Mouse (Mus musculus) small intestine, adult 2 months (tissue): ENCODE data around the gene H60b. TPM values are rescaled to one million over a fixed set of nuclear protein-coding genes. Genes with fewer than 3 reads are reported as not detected.
A peak's percentile ranks its signal among the peaks of the same experiment; 100 is the strongest.
"Not testable (repeated sequence)": the region's sequence is repeated elsewhere in the genome, so short reads cannot be mapped to it uniquely, and the experiment has no call there.

Source experiments
- H3K27ac ChIP-seq: fragments of 200-500 bp; 2 replicates; pipeline ENCODE4 v1.5.1; 2012; ENCODE audit warnings: low read depth, low read length, control low read depth, inconsistent platforms; ENCODE audit not compliant: insufficient read depth
- H3K27me3 ChIP-seq: fragments of 200-500 bp; 2 replicates; pipeline ENCODE4 v1.6.1; 2012; ENCODE audit warnings: mild to moderate bottlenecking, moderate library complexity, low read length, inconsistent platforms; ENCODE audit not compliant: control insufficient read depth, insufficient read depth
- H3K36me3 ChIP-seq: fragments of 200-500 bp; 2 replicates; pipeline ENCODE4 v1.6.1; 2012; ENCODE audit warnings: mild to moderate bottlenecking, low read length, control low read depth, inconsistent platforms; ENCODE audit not compliant: control insufficient read depth, insufficient read depth
- H3K4me1 ChIP-seq: fragments of 200-500 bp; 2 replicates; pipeline ENCODE4 v1.6.1; 2012; ENCODE audit warnings: low read length, inconsistent platforms, mixed read lengths; ENCODE audit not compliant: control insufficient read depth, insufficient read depth, insufficient read length
- H3K4me3 ChIP-seq: fragments of 200-500 bp; 2 replicates; pipeline ENCODE4 v1.5.1; 2012; ENCODE audit warnings: low read depth, mild to moderate bottlenecking, control low read depth, inconsistent platforms, low read length, moderate library complexity
- CTCF ChIP-seq: fragments of 200-500 bp; IDR thresholded peaks from 2 replicates; pipeline ENCODE4 v1.5.1; 2012; ENCODE audit warnings: low read depth, mild to moderate bottlenecking, control low read depth, inconsistent platforms, low read length, moderate library complexity, mixed read lengths; ENCODE audit not compliant: insufficient replicate concordance, insufficient read length; ENCODE audit errors: extremely low read depth
- POLR2A ChIP-seq: fragments of 200-500 bp; IDR thresholded peaks from 2 replicates; pipeline ENCODE4 v1.6.1; 2012; ENCODE audit warnings: low read depth, mild to moderate bottlenecking, control low read depth, inconsistent platforms, low read length, moderate library complexity
- WGBS: fragments of 180-500 bp; shearing (Covaris S2); methylation state at CpG from one replicate; pipeline ENCODE4 v1.1.7; 2018; 5-methylcytosine and 5-hydroxymethylcytosine counted together
- polyA plus RNA-seq: library from polyadenylated mRNA; depleted of rRNA; stranded (reverse); fragments of >200 nt; gene quantifications from 2 replicates; pipeline ENCODE4 v1.2.3, GENCODE M21; 2012; rRNA removed

H60b gene
- polyA plus RNA-seq, result not detected in 2 replicates

- Histone ChIP-seq H3K27me3 (peaks cover 43% of the 10 kb centered on the region), H3K4me3 (peak within 1 kb of the TSS; percentile 62)
- not testable (repeated sequence) for H3K36me3 ChIP-seq, H3K4me1 ChIP-seq, H3K27ac ChIP-seq
- TF ChIP-seq CTCF, result peak; percentile 26; the same call in 1 of the 2 replicates
- under 1% methylated on average over 48 of the region's 48 CpGs for WGBS
Measured at GRCm38 (mm10) chr10:22158310-22158999, at the start of gene H60b, which contains the start of gene Raet1e. TSS of gene H60b (plus strand) at chr10:22158586. TSS of gene Raet1e (plus strand) at chr10:22158569.

- TF ChIP-seq POLR2A (0 out of 2 replicates have a peak, but pooled peaks have one; percentile 19), CTCF (peak; percentile 64)
- 2% methylated on average over 19 of the region's 19 CpGs for WGBS
- H3K36me3 ChIP-seq, result no peaks in the 10 kb centered on the region
- peak overlapping the region; percentile 57 for H3K4me3 ChIP-seq
- H3K27me3 ChIP-seq, result peaks cover 2% of the 10 kb centered on the region; the same call in 1 of the 2 replicates
- H3K4me1 ChIP-seq, result peaks cover 4% of the 10 kb centered on the region
- H3K27ac ChIP-seq, result no peak overlapping the region
Measured at GRCm38 (mm10) chr10:22140665-22141280, 17.6 kb upstream of the H60b start.

GRCm38 (mm10) chr10:22142194-22142593 is 16.2 kb upstream of the H60b start:
- not testable (repeated sequence) for H3K4me1 ChIP-seq, H3K4me3 ChIP-seq, H3K27ac ChIP-seq, H3K36me3 ChIP-seq, H3K27me3 ChIP-seq
- WGBS, result 82% methylated on average over 1 of the region's 1 CpGs

GRCm38 (mm10) chr10:22142926-22143325 is 15.5 kb upstream of the H60b start:
- Histone ChIP-seq H3K4me3 (no peak overlapping the region), H3K36me3 (no peaks in the 10 kb centered on the region), H3K27me3 (peaks cover 2% of the 10 kb centered on the region; the same call in 1 of the 2 replicates), H3K4me1 (peaks cover 4% of the 10 kb centered on the region), H3K27ac (no peak overlapping the region)
- 71% methylated on average over 5 of the region's 5 CpGs for WGBS
- TF ChIP-seq CTCF (no peak), POLR2A (no peak)

- Histone ChIP-seq H3K27me3 (peaks cover 25% of the 10 kb centered on the region), H3K4me3 (peak overlapping the region; percentile 78), H3K4me1 (peaks cover 8% of the 10 kb centered on the region), H3K36me3 (no peaks in the 10 kb centered on the region), H3K27ac (peak overlapping the region; percentile 78)
- peak; percentile 81 for TF ChIP-seq POLR2A
- TF ChIP-seq CTCF, result peak; percentile 53
- WGBS, result under 1% methylated on average over 50 of the region's 50 CpGs
Measured at GRCm38 (mm10) chr10:22148441-22149072, 9.8 kb upstream of the H60b start.

GRCm38 (mm10) chr10:22149073-22149690 is 9.2 kb upstream of the H60b start, which contains the start of gene E030030I06Rik:
TSS of gene E030030I06Rik (minus strand) at chr10:22149270.
- under 1% methylated on average over 37 of the region's 37 CpGs for WGBS
- H3K4me1 ChIP-seq, result peaks cover 8% of the 10 kb centered on the region
- H3K4me3 ChIP-seq, result peak within 1 kb of the TSS; percentile 78
- TF ChIP-seq POLR2A (no peak), CTCF (no peak)
- no peaks in the 10 kb centered on the region for H3K36me3 ChIP-seq
- peaks cover 28% of the 10 kb centered on the region for H3K27me3 ChIP-seq
- peak within 1 kb of the TSS; percentile 78 for H3K27ac ChIP-seq
